Mouse (Mus musculus) heart, embryonic 13.5 days (tissue): ENCODE data around the gene Top3b. TPM values are rescaled to one million over a fixed set of nuclear protein-coding genes. Genes with fewer than 3 reads are reported as not detected.
"Not testable (repeated sequence)": the region's sequence is repeated elsewhere in the genome, so short reads cannot be mapped to it uniquely, and the experiment has no call there.

ENCODE experiments used
- ATAC-seq: fragments of 200-750 bp; cut with Nextera tagmentation; 2 replicates; pipeline ENCODE4 v1.8.0; 2017; ENCODE audit warnings: moderate TSS enrichment; ENCODE audit not compliant: insufficient number of reproducible peaks, low FRiP score, low TSS enrichment; ENCODE audit errors: extremely low read depth
- H3K27ac ChIP-seq: fragments of 300-500 bp; sonication (generic); replicated peaks from 2 replicates; pipeline ENCODE4 v1.5.1; 2015; ENCODE audit warnings: moderate library complexity, mild to moderate bottlenecking, inconsistent platforms
- H3K27me3 ChIP-seq: fragments of 300-500 bp; sonication (generic); replicated peaks from 2 replicates; pipeline ENCODE4 v1.6.1; 2015; ENCODE audit warnings: mild to moderate bottlenecking, inconsistent platforms
- H3K36me3 ChIP-seq: fragments of 300-500 bp; sonication (generic); 2 replicates; pipeline ENCODE4 v1.6.1; 2015; ENCODE audit warnings: mild to moderate bottlenecking, inconsistent platforms
- H3K4me1 ChIP-seq: fragments of 300-500 bp; sonication (generic); 2 replicates; pipeline ENCODE4 v1.6.1; 2015; ENCODE audit warnings: inconsistent platforms
- H3K4me2 ChIP-seq: fragments of 300-500 bp; sonication (generic); 2 replicates; pipeline ENCODE4 v1.6.1; 2015; ENCODE audit warnings: inconsistent platforms, mild to moderate bottlenecking, moderate library complexity
- H3K4me3 ChIP-seq: fragments of 300-500 bp; sonication (generic); 2 replicates; pipeline ENCODE4 v1.5.1; 2015; ENCODE audit warnings: moderate library complexity, mild to moderate bottlenecking, inconsistent platforms
- H3K9ac ChIP-seq: fragments of 300-500 bp; sonication (generic); 2 replicates; pipeline ENCODE4 v1.6.1; 2015; ENCODE audit warnings: inconsistent platforms, mild to moderate bottlenecking, moderate library complexity
- H3K9me3 ChIP-seq: fragments of 300-500 bp; sonication (generic); 2 replicates; pipeline ENCODE4 v1.6.1; 2016; ENCODE audit warnings: inconsistent platforms
- WGBS: fragments of 180-500 bp; shearing (Covaris S2); methylation state at CpG from one replicate; pipeline ENCODE4 v1.1.7; 2015; ENCODE audit warnings: mixed read lengths; 5-methylcytosine and 5-hydroxymethylcytosine counted together
- polyA plus RNA-seq: library from polyadenylated mRNA; unstranded; fragments of >200 nt; fragmentation: Nextera tagmentation; extraction: Ambion mirVana; gene quantifications from 2 replicates; pipeline ENCODE4 v1.2.1, GENCODE M21; 2015

The Top3b gene
- polyA plus RNA-seq, result 42.2 and 44.7 TPM in 2 replicates

DNA sequence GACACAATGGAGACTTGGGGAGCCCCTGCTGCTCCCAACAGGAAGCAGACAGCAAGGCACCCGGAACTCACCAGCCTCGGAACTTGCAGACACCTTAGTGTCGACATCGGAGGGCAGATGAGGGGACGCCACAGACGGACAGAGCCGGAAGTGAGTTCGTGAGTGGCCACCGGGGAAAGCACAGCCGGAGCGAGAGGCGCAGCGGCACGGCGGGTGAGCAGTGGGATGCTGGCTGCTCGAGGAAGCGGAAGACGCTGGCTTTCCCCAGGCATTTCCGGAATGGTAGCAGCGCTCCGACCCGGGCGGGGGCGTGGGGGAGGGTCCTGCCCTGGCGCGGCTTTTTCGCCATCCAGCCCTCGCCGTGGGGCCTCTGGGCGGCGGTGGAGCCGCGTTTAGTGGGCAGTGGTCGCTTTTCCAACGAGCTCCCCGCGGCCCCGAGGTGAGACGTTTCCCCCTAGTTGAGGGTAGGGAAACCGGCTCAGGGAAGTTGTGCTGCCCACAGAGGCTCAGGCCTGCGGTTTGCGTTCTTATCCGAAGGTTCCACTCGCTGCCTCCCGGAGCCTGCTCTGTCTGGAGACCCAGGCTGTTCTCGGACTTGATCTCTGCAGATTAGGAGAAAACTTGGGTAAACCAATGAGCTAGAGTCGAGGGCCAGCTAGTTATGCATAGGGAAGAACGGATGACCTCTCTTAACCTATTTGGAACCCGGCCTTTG is at the start of gene Top3b, which contains the start of gene Vpreb1:
Gene Top3b, plus strand, starts transcription at position 120 of the 715 bp plus-strand sequence.
Gene Vpreb1, minus strand, starts transcription at position 227 of the 715 bp plus-strand sequence.
- ATAC-seq, result peak; percentile 77; the same call in 1 of the 2 replicates
- Histone ChIP-seq H3K4me2 (peak within 1 kb of the TSS; percentile 80), H3K27me3 (no peaks in the 10 kb centered on the region), H3K27ac (peak within 1 kb of the TSS; percentile 97), H3K9ac (peak within 1 kb of the TSS; percentile 94), H3K9me3 (no peaks in the 10 kb centered on the region), H3K36me3 (peaks cover 7% of the 10 kb centered on the region), H3K4me3 (peak within 1 kb of the TSS; percentile 74), H3K4me1 (peaks cover 22% of the 10 kb centered on the region)
- WGBS, result under 1% methylated on average over 49 of the region's 49 CpGs

- Histone ChIP-seq H3K36me3 (no peaks in the 10 kb centered on the region), H3K4me3 (no peak overlapping the region), H3K27ac (no peak overlapping the region), H3K4me2 (no peak overlapping the region), H3K27me3 (no peaks in the 10 kb centered on the region), H3K9ac (no peak overlapping the region), H3K4me1 (peaks cover 6% of the 10 kb centered on the region; the same call in 1 of the 2 replicates), H3K9me3 (no peaks in the 10 kb centered on the region)
- no peak for ATAC-seq
- WGBS, result 44% methylated on average over 5 of the region's 5 CpGs
Observed at GRCm38 (mm10) chr16:16825476-16825875, 45.1 kb upstream of the Top3b start.

GRCm38 (mm10) chr16:16826223-16826622 is 44.3 kb upstream of the Top3b start:
- Histone ChIP-seq H3K27ac (no peak overlapping the region), H3K4me2 (no peak overlapping the region), H3K4me1 (peaks cover 6% of the 10 kb centered on the region; the same call in 1 of the 2 replicates), H3K27me3 (no peaks in the 10 kb centered on the region), H3K4me3 (no peak overlapping the region), H3K9ac (no peak overlapping the region), H3K36me3 (no peaks in the 10 kb centered on the region), H3K9me3 (no peaks in the 10 kb centered on the region)
- 79% methylated on average over 2 of the region's 2 CpGs for WGBS
- ATAC-seq, result no peak

- H3K27ac ChIP-seq, result no peak within 1 kb of the TSS
- peaks cover 6% of the 10 kb centered on the region; the same call in 1 of the 2 replicates for H3K4me1 ChIP-seq
- H3K4me2 ChIP-seq, result peak within 1 kb of the TSS; percentile 93
- H3K9me3 ChIP-seq, result no peaks in the 10 kb centered on the region
- H3K9ac ChIP-seq, result peak within 1 kb of the TSS; percentile 47
- ATAC-seq, result no peak; the same call in 1 of the 2 replicates
- no peaks in the 10 kb centered on the region for H3K27me3 ChIP-seq
- peak within 1 kb of the TSS; percentile 57 for H3K4me3 ChIP-seq
- WGBS, result 10% methylated on average over 33 of the region's 33 CpGs
- no peaks in the 10 kb centered on the region for H3K36me3 ChIP-seq
Observed at GRCm38 (mm10) chr16:16828757-16829615, 41.5 kb upstream of the Top3b start, which contains the start of gene Spag6l. Gene Spag6l (minus strand): TSS chr16:16829456.

DNA sequence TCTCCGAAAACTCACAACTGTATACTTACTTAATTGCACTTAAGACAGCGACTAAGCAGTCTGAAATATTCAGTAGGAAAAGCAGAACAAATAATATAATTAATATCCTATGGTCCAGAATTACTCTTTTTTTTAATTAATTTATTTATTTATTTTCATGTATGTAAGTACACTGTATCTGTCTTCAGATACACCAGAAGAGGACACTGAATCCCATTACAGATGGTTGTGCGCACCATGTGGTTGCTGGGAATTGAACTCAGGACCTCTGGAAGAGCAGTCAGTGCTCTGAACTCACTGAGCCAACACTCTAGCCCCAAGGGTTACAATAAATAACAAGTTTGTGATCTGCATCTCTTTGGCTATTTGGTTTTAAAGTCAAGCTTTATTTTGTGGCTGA is 40.9 kb upstream of the Top3b start:
- H3K36me3 ChIP-seq, result no peaks in the 10 kb centered on the region
- H3K4me3 ChIP-seq, result peak overlapping the region; percentile 57
- no peaks in the 10 kb centered on the region for H3K9me3 ChIP-seq
- no peak for ATAC-seq
- no peak overlapping the region for H3K9ac ChIP-seq
- H3K4me1 ChIP-seq, result peaks cover 6% of the 10 kb centered on the region; the same call in 1 of the 2 replicates
- WGBS, result 82% methylated on average over 3 of the region's 3 CpGs
- H3K4me2 ChIP-seq, result peak overlapping the region; percentile 93
- H3K27ac ChIP-seq, result no peak overlapping the region
- H3K27me3 ChIP-seq, result no peaks in the 10 kb centered on the region

GRCm38 (mm10) chr16:16849196-16849595 is 21.3 kb upstream of the Top3b start:
- H3K27me3 ChIP-seq, result no peaks in the 10 kb centered on the region

DNA sequence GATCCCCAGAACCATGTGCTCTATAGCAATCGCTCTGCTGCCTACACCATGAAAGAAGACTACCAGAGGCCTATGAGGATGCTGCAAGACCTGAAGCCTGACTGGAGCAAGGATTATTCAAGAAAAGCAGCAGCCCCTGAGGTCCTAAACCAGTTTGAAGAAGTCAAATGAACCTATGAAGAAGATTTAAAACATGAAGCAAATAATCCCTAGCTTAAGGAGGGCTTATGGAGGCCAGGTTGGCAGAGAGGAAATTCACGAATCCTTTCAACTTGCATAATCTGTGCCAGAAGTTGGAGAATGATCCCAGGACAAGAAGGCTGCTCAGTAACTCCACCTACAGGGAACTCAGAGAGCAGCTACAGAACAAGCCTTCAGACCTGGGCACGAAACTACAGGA is 18.1 kb upstream of the Top3b start:
- Histone ChIP-seq H3K4me1 (no peaks in the 10 kb centered on the region), H3K36me3 (no peaks in the 10 kb centered on the region), H3K4me3 (no peak overlapping the region), H3K9me3 (peaks cover 5% of the 10 kb centered on the region; the same call in 1 of the 2 replicates), H3K9ac (no peak overlapping the region), H3K4me2 (no peak overlapping the region), H3K27me3 (no peaks in the 10 kb centered on the region), H3K27ac (no peak overlapping the region)
- ATAC-seq, result no peak
- WGBS, result 72% methylated on average over 3 of the region's 3 CpGs

More at GRCm38 (mm10) chr16:16849196-16849595, 21.3 kb upstream of the Top3b start:
- Histone ChIP-seq H3K4me2 (no peak overlapping the region), H3K27ac (no peak overlapping the region), H3K9ac (no peak overlapping the region), H3K9me3 (peaks cover 5% of the 10 kb centered on the region; the same call in 1 of the 2 replicates), H3K36me3 (no peaks in the 10 kb centered on the region), H3K4me1 (no peaks in the 10 kb centered on the region), H3K4me3 (no peak overlapping the region)
- no peak for ATAC-seq

GRCm38 (mm10) chr16:16854836-16855235 is 15.7 kb upstream of the Top3b start:
- 21% methylated on average over 6 of the region's 6 CpGs for WGBS
- Histone ChIP-seq H3K27ac (no peak overlapping the region), H3K36me3 (no peaks in the 10 kb centered on the region), H3K4me2 (no peak overlapping the region), H3K9ac (no peak overlapping the region), H3K4me3 (no peak overlapping the region), H3K9me3 (peaks cover 5% of the 10 kb centered on the region; the same call in 1 of the 2 replicates), H3K27me3 (no peaks in the 10 kb centered on the region), H3K4me1 (no peaks in the 10 kb centered on the region)
- no peak for ATAC-seq

DNA sequence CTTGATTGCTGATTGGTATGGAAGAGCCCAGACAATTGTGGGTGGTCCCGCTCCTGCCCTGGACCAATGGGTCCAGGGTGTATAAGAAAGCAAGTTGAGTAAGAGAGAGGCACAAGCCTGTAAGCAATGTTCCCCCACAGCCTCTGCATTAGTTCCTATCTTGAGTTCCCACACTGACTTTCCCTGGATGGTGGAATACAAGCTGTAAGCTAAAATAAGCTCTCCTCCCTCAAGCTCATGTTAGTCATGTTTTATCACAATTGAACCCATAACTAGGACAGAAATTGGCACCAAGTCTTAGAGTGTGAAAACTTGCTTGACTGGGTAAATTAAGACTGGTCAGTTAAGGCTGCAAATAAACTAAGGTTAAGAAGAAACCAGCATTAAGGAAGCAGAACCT is 15.0 kb upstream of the Top3b start:
- Histone ChIP-seq H3K9ac (no peak overlapping the region), H3K27me3 (no peaks in the 10 kb centered on the region), H3K27ac (no peak overlapping the region), H3K36me3 (no peaks in the 10 kb centered on the region), H3K9me3 (peaks cover 5% of the 10 kb centered on the region; the same call in 1 of the 2 replicates), H3K4me3 (no peak overlapping the region), H3K4me2 (no peak overlapping the region), H3K4me1 (no peaks in the 10 kb centered on the region)
- no peak for ATAC-seq
- 89% methylated on average over 1 of the region's 1 CpGs for WGBS

DNA sequence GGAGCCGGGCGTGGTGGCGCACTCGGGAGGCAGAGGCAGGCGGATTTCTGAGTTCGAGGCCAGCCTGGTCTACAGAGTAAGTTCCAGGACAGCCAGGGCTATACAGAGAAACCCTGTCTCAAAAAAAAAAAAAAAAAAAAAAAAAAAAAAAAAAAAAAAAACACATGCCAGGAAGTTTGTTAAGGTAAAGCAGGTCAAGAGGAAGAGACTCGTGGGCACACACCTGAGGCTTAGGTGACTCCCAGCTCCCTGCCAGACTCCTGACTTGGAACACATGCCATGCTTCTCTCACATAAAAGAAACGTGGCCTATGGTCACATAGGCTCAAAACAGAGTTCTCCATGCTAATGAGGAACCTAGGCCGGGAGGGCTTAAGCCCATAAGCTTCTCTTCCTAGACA is 14.5 kb upstream of the Top3b start:
- not testable (repeated sequence) for ATAC-seq, H3K4me2 ChIP-seq, H3K9ac ChIP-seq, H3K9me3 ChIP-seq, H3K27me3 ChIP-seq, H3K4me3 ChIP-seq, H3K36me3 ChIP-seq, H3K27ac ChIP-seq, H3K4me1 ChIP-seq
- 75% methylated on average over 9 of the region's 9 CpGs for WGBS

DNA sequence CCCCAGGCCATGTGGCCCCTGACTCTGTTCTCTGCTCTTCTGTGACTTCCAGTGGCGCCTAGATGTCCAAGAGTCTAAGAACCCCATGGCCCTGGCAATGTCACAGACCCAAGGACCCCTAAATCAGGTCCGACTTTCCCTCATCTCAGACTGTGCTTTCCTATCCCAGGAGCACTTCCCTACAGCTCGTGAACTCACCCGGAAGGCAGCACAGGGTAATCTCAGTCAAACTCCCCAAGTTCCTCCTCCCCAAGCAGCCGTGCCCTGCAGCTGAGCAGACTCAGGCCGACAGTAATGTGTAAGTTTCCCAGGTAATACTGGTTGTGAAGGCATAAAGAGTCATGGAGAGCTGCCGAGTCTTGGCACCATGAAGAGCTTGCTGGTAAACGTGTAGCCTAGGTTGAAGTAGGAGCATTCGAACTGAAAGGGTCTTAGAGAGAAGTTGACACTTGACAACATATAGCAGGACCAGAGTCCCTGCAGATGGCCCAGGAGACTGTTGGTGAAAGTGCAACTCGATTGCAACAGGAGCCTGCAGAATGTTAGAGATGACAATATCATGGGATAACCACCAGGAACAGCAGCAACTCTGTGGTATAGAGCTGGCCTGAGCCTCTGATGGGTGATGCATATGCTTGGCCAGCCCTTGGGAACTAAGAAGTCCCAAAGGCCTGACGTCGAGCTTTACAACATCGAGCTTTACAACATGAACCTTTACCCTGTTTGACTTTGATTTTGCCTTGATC is 13.6 kb upstream of the Top3b start:
- ATAC-seq, result no peak
- Histone ChIP-seq H3K4me1 (no peaks in the 10 kb centered on the region), H3K27me3 (no peaks in the 10 kb centered on the region), H3K4me3 (no peak overlapping the region), H3K9ac (no peak overlapping the region), H3K36me3 (no peaks in the 10 kb centered on the region), H3K27ac (no peak overlapping the region), H3K9me3 (no peaks in the 10 kb centered on the region), H3K4me2 (no peak overlapping the region)
- 62% methylated on average over 13 of the region's 13 CpGs for WGBS
